Mouse (Mus musculus) forebrain, embryonic 10.5 days (tissue): ENCODE data around the gene AC161166.1. TPM values are rescaled to one million over a fixed set of nuclear protein-coding genes. Genes with fewer than 3 reads are reported as not detected.

ENCODE experiments used
- DNase-seq: peaks from one replicate; pipeline ENCODE4 v3.0.0-alpha.2; 2017; ENCODE audit warnings: low spot score; ENCODE audit errors: extremely low spot score
- H3K27ac ChIP-seq: fragments of 300-500 bp; sonication (generic); 2 replicates; pipeline ENCODE4 v1.5.1; 2016; ENCODE audit warnings: mild to moderate bottlenecking
- H3K27me3 ChIP-seq: fragments of 300-500 bp; sonication (generic); 2 replicates; pipeline ENCODE4 v1.6.1; 2016; ENCODE audit warnings: mild to moderate bottlenecking; ENCODE audit not compliant: poor library complexity, severe bottlenecking
- H3K36me3 ChIP-seq: fragments of 300-500 bp; sonication (generic); replicated peaks from 2 replicates; pipeline ENCODE4 v1.6.1; 2016; ENCODE audit warnings: mild to moderate bottlenecking, moderate library complexity
- H3K4me1 ChIP-seq: fragments of 300-500 bp; sonication (generic); 2 replicates; pipeline ENCODE4 v1.6.1; 2016
- H3K4me3 ChIP-seq: fragments of 300-500 bp; sonication (generic); 2 replicates; pipeline ENCODE4 v1.5.1; 2016; ENCODE audit warnings: mild to moderate bottlenecking, moderate library complexity
- H3K9me3 ChIP-seq: fragments of 300-500 bp; sonication (generic); 2 replicates; pipeline ENCODE4 v1.6.1; 2016; ENCODE audit warnings: mild to moderate bottlenecking, moderate library complexity
- WGBS: fragments of 180-500 bp; shearing (Covaris S2); methylation state at CpG from one replicate; pipeline ENCODE4 v1.1.7; 2016; 5-methylcytosine and 5-hydroxymethylcytosine counted together
- polyA plus RNA-seq: library from polyadenylated mRNA; unstranded; fragments of >200 nt; fragmentation: Nextera tagmentation; extraction: Ambion mirVana; gene quantifications from 2 replicates; pipeline ENCODE4 v1.2.1, GENCODE M21; 2016

Gene AC161166.1
- polyA plus RNA-seq, 1 experiment from 2014 or later = 0.82 TPM

DNA sequence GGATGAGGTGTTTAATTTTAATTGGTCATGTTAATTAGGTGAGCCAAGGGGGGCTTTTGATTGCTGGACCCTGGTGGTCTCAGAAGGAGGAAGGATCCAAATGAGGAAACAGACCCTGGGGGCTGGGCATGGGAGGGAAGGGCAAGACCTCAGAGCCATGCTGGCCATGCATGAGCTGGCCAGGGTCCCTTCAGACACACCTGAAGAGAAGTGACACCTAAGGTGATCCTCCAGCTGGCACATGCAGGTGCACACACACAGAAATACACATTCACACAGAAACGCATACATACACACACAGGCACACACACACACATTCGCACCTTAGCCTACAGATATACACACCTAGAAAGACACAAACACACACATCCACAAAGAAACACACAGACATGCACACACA, 32.6 kb downstream of the AC161166.1 start:
- Histone ChIP-seq H3K27ac (peak overlapping the region; percentile 8; the same call in 1 of the 2 replicates), H3K4me3 (no peak overlapping the region), H3K9me3 (peaks cover 3% of the 10 kb centered on the region; the same call in 1 of the 2 replicates), H3K36me3 (no peaks in the 10 kb centered on the region), H3K4me1 (peaks cover 45% of the 10 kb centered on the region), H3K27me3 (peaks cover 71% of the 10 kb centered on the region)
- WGBS = 95% methylated on average over 2 of the region's 2 CpGs
- DNase-seq = no peak

DNA sequence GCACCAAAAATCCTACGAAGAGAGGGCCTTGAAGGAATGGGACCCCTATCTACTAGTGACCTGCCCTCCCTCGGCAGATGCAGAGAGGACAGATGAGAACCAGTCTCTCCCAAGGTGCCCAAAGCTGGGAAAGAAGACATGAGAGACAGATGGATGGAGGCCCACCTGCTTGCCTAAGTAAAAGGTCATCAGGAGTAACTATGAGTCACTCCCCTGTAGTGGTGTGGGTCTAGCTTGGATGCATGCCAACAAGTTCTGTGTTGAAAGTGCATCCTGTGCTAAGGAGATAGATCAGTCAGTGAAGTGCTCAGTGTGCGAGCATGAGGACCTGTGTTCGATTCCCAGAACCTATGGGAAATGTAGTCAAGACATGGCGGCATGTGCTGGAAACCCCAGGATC, 33.3 kb downstream of the AC161166.1 start:
- Histone ChIP-seq H3K27me3 (peaks cover 64% of the 10 kb centered on the region), H3K36me3 (no peaks in the 10 kb centered on the region), H3K27ac (no peak overlapping the region), H3K9me3 (peaks cover 3% of the 10 kb centered on the region; the same call in 1 of the 2 replicates), H3K4me3 (no peak overlapping the region), H3K4me1 (peaks cover 45% of the 10 kb centered on the region)
- 89% methylated on average over 5 of the region's 5 CpGs for WGBS
- DNase-seq = no peak

DNA sequence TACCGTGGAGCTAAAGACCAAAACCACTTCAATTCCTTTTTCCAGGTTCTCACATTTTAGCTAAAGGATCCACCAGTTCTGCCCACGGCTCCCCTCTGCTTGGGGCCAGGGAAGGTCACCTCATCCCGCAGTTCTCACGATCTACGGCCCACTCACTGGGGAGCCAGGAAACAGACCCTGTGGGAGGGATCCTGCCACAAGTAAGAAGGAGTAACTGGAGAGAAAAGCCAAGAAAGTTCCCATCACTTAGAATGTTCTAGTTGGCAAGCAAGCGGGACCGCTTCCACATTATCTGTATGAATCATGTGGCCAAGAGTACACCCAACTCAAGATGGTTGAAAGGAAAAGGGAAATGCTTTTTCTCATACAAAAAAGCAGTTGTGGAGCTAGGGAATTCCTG, 35.4 kb downstream of the AC161166.1 start:
- Histone ChIP-seq H3K27ac (no peak overlapping the region), H3K4me3 (no peak overlapping the region), H3K27me3 (peaks cover 44% of the 10 kb centered on the region), H3K36me3 (no peaks in the 10 kb centered on the region), H3K9me3 (peaks cover 6% of the 10 kb centered on the region; the same call in 1 of the 2 replicates), H3K4me1 (peaks cover 29% of the 10 kb centered on the region)
- no peak for DNase-seq
- WGBS = 95% methylated on average over 7 of the region's 7 CpGs

DNA sequence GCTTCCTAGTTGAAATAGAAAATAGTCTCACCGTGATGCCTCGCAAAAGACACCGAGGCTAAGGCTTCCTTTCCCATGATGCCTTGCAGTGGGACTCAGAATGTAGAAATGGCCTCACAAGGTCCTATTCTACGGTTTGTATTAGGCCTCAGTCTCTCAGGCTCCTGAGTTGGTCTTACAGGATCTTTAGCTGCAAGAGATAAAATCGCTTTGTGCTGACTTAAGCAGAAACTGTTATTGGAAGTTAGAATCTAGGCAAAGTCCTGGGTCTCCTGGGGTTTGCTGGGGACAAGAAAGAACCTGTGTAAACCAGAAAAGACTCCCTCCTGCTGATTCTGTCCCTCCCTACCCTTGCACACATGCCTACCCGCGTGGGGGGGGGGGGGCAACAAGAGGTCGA, 35.9 kb downstream of the AC161166.1 start:
- DNase-seq = no peak

DNA sequence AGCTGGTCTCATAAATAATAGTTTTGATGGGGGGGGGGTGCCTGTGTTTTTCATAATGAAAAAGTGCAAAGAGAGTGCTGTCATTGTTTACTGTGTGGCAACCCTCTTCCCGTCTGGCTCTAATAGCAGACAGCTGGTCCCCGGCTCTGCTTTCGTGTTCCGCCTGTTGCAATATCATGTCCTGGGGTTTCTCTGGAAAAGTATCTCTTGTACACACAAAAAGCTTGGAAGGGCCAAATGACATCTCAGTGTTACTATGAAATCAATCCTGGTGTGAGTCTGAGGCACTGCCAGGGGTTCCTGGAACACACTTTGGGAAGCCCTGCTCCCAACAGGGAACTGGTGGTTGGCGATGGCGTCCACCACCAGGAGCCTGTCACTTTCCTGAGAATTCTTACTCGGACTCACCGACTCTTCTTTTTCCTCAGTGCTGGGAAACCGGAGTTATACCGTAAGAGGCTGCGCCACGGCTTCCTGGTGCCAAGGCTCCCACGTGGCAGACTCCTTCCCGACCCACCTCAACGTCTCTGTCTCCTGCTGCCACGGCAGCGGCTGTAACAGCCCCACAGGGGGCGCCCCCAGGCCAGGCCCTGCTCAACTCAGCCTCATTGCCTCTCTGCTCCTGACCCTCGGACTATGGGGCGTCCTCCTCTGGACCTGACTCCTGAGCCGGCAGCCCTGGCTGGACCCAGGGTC, 37.3 kb downstream of the AC161166.1 start:
- Histone ChIP-seq H3K27ac (no peak overlapping the region), H3K27me3 (peaks cover 25% of the 10 kb centered on the region), H3K4me1 (peaks cover 12% of the 10 kb centered on the region), H3K9me3 (peaks cover 18% of the 10 kb centered on the region), H3K4me3 (peak overlapping the region; percentile 8; the same call in 1 of the 2 replicates), H3K36me3 (no peaks in the 10 kb centered on the region)
- no peak for DNase-seq
- WGBS = 38% methylated on average over 21 of the region's 21 CpGs

More for the DNA sequence above, 35.9 kb downstream of the AC161166.1 start:
- Histone ChIP-seq H3K27ac (no peak overlapping the region), H3K4me1 (peaks cover 24% of the 10 kb centered on the region), H3K36me3 (no peaks in the 10 kb centered on the region), H3K4me3 (no peak overlapping the region), H3K27me3 (peaks cover 39% of the 10 kb centered on the region), H3K9me3 (peaks cover 11% of the 10 kb centered on the region)
- WGBS = 86% methylated on average over 8 of the region's 8 CpGs

DNA sequence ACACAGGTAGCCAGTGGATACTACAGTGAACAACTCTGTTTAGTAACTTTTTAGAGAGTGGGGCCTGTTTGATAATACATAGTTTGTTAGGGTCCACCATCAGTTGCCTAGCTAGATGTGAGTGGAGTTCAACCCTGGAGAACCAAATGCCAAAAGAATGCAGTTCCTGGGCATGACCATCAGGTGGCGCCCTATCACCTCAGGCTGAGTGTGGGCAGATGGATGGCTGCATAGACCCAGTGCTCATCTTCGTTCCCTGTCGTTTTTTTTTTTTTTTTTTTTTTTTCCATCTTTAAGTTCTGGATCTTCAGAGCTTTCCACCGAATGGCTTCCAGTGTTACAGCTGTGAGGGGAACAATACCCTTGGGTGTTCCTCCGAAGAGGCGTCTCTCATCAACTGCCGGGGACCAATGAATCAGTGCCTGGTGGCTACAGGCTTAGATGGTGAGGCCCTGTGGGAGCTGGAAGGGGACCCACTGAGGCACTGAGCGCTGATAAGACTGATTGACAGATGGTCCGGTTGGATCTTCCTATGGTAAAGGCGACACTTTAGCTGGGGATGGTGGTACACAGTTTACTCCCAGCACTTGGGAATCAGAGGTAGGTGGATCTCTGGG, 38.2 kb downstream of the AC161166.1 start:
- peak; percentile 71 for DNase-seq
- no peak overlapping the region for H3K4me3 ChIP-seq
- H3K9me3 ChIP-seq = peaks cover 21% of the 10 kb centered on the region
- H3K36me3 ChIP-seq = no peaks in the 10 kb centered on the region
- H3K27ac ChIP-seq = no peak overlapping the region
- peaks cover 7% of the 10 kb centered on the region for H3K4me1 ChIP-seq
- 55% methylated on average over 10 of the region's 10 CpGs for WGBS
- peaks cover 16% of the 10 kb centered on the region for H3K27me3 ChIP-seq

DNA sequence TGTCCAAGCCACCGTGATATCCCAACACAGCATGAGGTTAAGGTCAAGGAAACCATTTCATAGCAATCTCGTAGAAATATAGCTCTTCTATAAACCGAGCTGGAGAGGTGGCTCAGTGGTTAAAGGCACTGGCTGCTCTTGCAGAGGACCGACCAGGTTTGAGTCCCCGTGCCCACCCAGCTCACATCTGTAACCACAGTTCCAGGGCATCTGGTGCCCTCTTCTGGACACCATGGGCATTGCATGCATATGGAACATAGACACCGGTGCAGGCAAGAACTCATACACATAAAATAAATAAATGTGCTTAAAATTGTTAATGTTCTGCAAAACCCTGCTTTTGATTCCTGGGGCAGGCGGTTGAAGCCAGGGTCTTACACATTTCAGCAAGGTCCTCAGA, 39.3 kb downstream of the AC161166.1 start:
- DNase-seq = no peak
- H3K9me3 ChIP-seq = peaks cover 22% of the 10 kb centered on the region
- H3K36me3 ChIP-seq = no peaks in the 10 kb centered on the region
- H3K27me3 ChIP-seq = peaks cover 7% of the 10 kb centered on the region; the same call in 1 of the 2 replicates
- H3K4me1 ChIP-seq = peaks cover 4% of the 10 kb centered on the region
- H3K27ac ChIP-seq = no peak overlapping the region
- H3K4me3 ChIP-seq = no peak overlapping the region
- whole genome bisulfite sequencing = 75% methylated on average over 7 of the region's 7 CpGs

DNA sequence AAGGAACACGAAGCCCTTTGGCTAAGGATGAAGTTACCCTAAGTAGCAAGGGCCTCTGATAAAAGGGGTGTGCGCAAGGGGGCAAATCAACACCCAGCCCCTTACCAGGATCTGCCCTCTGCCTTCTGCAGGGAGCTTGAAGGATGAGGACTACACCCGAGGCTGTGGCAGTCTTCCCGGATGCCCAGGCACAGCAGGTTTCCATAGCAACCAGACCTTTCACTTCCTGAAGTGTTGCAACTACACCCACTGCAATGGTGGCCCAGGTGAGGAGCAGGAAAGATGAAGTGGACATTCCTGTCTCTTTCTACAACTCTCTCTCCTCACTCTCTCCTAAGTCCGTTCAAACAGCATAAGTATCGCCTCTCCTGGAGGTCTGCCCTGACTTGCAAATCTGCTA, 39.8 kb downstream of the AC161166.1 start:
- WGBS = 83% methylated on average over 6 of the region's 6 CpGs

DNA sequence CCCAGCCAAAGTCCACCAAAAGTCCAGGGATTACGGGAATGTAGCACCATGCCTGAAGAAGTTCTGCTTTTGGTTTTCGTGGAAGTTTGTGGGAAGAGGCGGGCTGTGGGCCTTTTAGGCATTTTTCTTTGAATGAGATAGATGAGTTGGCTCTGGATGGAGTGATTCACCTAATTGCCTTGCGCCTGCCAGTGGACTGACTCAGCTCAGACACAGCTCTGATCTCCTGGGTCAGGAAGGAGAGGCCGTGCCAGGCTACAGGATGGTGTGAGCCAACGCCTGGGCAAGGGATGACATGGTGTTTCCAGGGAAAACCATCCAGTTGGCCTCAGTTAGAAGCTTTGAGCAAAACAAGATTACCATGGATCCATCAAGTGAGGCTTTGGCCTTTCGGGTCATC, 41.9 kb downstream of the AC161166.1 start:
- H3K4me3 ChIP-seq = no peak overlapping the region
- H3K36me3 ChIP-seq = no peaks in the 10 kb centered on the region
- 94% methylated on average over 7 of the region's 7 CpGs for WGBS
- no peak for DNase-seq
- 0 out of 2 replicates have a peak, but pooled peaks cover 4% of the 10 kb centered on the region for H3K27me3 ChIP-seq
- H3K4me1 ChIP-seq = peaks cover 4% of the 10 kb centered on the region
- H3K27ac ChIP-seq = no peak overlapping the region
- peaks cover 19% of the 10 kb centered on the region for H3K9me3 ChIP-seq

More for the DNA sequence above, 39.8 kb downstream of the AC161166.1 start:
- DNase-seq = no peak
- H3K36me3 ChIP-seq = no peaks in the 10 kb centered on the region
- H3K4me1 ChIP-seq = peaks cover 4% of the 10 kb centered on the region
- 0 out of 2 replicates have a peak, but pooled peaks cover 4% of the 10 kb centered on the region for H3K27me3 ChIP-seq
- H3K4me3 ChIP-seq = no peak overlapping the region
- H3K27ac ChIP-seq = no peak overlapping the region
- H3K9me3 ChIP-seq = peaks cover 19% of the 10 kb centered on the region

DNA sequence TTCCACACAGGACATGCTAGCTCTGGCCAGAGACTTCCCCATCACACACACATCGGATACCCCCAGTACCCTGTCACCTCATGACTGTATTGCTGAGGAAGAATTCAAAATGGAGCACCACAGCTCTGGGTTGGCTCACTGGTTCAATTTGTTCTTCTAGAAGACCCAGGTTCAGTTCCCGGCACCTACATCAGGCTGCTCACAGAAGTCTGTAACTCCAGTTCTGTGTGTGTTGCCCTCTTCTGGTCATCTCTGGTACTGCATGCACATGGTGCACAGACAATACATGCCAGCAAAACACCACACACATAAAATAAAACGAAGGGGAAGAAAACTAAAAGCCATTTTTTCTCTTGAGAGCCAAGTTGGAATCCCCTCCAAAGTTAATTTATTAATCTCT, 43.1 kb downstream of the AC161166.1 start:
- Histone ChIP-seq H3K27ac (no peak overlapping the region), H3K4me3 (no peak overlapping the region)
- WGBS = 82% methylated on average over 3 of the region's 3 CpGs

DNA sequence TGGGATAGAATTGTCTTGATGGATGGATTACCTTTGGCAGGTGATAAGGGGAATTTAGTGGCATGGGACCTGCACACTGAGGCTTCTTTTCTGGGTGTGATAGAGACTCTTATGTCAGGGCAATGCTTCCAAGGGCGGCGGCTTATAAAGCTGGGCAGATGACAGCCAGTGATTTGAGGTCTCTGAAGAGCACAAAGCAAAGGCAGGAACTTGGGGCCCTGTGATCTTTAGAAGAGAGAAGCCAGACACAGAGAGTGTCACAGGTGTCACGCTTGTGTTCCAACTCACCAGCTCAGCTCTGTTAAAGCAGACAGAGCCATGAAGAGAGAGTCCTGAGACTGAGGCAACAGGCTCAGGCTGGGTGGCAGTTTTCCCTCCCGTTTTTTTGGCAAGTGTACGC, 44.4 kb downstream of the AC161166.1 start:
- H3K27ac ChIP-seq = no peak overlapping the region

More for the DNA sequence above, 43.1 kb downstream of the AC161166.1 start:
- no peak for DNase-seq
- H3K36me3 ChIP-seq = no peaks in the 10 kb centered on the region
- no peaks in the 10 kb centered on the region for H3K4me1 ChIP-seq
- H3K9me3 ChIP-seq = peaks cover 19% of the 10 kb centered on the region
- H3K27me3 ChIP-seq = no peaks in the 10 kb centered on the region

DNA sequence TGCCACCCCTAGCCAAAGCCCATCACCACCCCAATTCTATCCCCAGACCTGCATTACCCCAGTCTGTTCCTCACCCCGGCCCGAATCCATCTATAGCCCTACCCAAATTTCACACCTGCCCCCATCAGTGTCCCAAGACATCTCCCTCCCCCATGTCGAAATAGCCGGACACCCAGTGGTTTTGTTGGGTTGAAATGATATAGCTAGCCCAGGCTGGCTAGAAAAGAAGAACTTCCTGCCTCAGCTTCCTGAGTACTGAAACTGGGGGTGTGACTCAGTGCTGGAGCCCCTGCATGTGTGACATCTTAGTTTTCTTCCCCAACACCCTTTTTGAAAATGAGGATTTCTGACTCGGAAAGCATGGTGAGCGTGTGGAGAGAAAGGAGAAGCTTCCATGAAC, 45.4 kb downstream of the AC161166.1 start:
- H3K36me3 ChIP-seq = no peaks in the 10 kb centered on the region
- H3K9me3 ChIP-seq = peaks cover 16% of the 10 kb centered on the region
- no peak overlapping the region for H3K4me3 ChIP-seq
- peaks cover 15% of the 10 kb centered on the region for H3K4me1 ChIP-seq
- DNase-seq = no peak
- H3K27me3 ChIP-seq = peaks cover 14% of the 10 kb centered on the region
- no peak overlapping the region for H3K27ac ChIP-seq
- WGBS = 83% methylated on average over 6 of the region's 6 CpGs

More for the DNA sequence above, 44.4 kb downstream of the AC161166.1 start:
- Histone ChIP-seq H3K4me1 (peaks cover 6% of the 10 kb centered on the region), H3K9me3 (peaks cover 19% of the 10 kb centered on the region), H3K36me3 (no peaks in the 10 kb centered on the region), H3K27me3 (peaks cover 4% of the 10 kb centered on the region; the same call in 1 of the 2 replicates), H3K4me3 (no peak overlapping the region)
- DNase-seq = no peak
- 90% methylated on average over 5 of the region's 5 CpGs for WGBS
